ENCODE assay signal across 7 mouse cellular contexts in the genomic region with DNA sequence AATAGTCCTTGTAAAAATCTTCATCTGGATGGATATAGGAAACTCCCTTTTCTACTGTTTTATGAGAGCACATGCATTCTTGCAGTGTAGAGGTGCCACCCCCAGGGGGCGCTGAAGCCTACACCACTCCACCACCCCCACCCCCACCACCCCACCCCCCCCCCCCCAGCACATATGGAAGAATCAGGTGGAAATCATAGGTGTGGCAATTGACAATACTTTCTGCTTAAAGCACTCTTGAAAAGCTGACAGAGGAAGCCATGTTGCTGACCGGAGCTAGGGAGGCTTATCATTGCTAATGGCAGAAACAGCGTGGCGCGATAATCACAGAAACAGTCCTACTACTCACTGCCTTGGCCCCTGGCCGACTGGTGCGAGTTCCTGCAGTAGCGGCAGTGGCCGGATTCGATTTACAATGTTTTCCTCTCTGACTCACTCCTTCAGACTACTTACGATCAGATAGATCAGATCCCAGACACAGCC.
A peak's percentile ranks its signal among the peaks of the same experiment; 100 is the strongest.
DNase-seq lines count a peak whose midpoint lies in the region; ATAC-seq and TF ChIP-seq lines count a peak whose summit lies in the region.

No protein-coding gene starts in this region.

- no peak for TF ChIP-seq POLR2A in bone marrow, adult 2 months (IDR thresholded peaks at IDR 0.05; ENCODE audit: borderline replicate concordance, control insufficient read depth, low read depth, low read length)

- H3K36me3 ChIP-seq in midbrain, postnatal 0 days (ENCODE audit: insufficient read depth, low read length), result no peaks in the 10 kb centered on the region
- no peaks in the 10 kb centered on the region for H3K36me3 ChIP-seq in midbrain, embryonic 10.5 days
- H3K36me3 ChIP-seq in kidney, postnatal 0 days (ENCODE audit: insufficient read depth, low read length), result no peaks in the 10 kb centered on the region

- no peak for DNase-seq in midbrain, postnatal 0 days (ENCODE audit: low spot score)
- DNase-seq in midbrain, embryonic 10.5 days (ENCODE audit: low spot score), result no peak
- DNase-seq in heart, adult 11 months, result peak; percentile 98
- DNase-seq in kidney, postnatal 0 days (ENCODE audit: low spot score), result peak; percentile 58
- DNase-seq in frontal cortex, postnatal 25 days (ENCODE audit: low spot score in 2 of 2), result no peak

- H3K4me1 ChIP-seq in midbrain, postnatal 0 days (ENCODE audit: insufficient read depth, low read length), result no peaks in the 10 kb centered on the region; the same call in 1 of the 2 replicates
- peaks cover 15% of the 10 kb centered on the region for H3K4me1 ChIP-seq in midbrain, embryonic 10.5 days
- H3K4me1 ChIP-seq in bone marrow, adult 2 months (ENCODE audit: control insufficient read depth, insufficient read depth, low read length), result no peaks in the 10 kb centered on the region; the same call in 1 of the 2 replicates
- peaks cover 20% of the 10 kb centered on the region for H3K4me1 ChIP-seq in kidney, postnatal 0 days (replicated peaks; ENCODE audit: insufficient read depth, low read length)

- H3K9ac ChIP-seq in midbrain, postnatal 0 days (replicated peaks; ENCODE audit: low read length, poor library complexity, severe bottlenecking), result no peak overlapping the region
- no peak overlapping the region for H3K9ac ChIP-seq in kidney, postnatal 0 days (ENCODE audit: low read depth, low read length)

- no peak for ATAC-seq in midbrain, postnatal 0 days (ENCODE audit: low FRiP score)
- no peak for ATAC-seq in kidney, postnatal 0 days (replicated peaks; ENCODE audit: low FRiP score, low read depth)
- 0 out of 2 replicates have a peak, but pooled peaks have one; percentile 37 for ATAC-seq in megakaryocyte-erythroid progenitor cell, adult 5-6 weeks (replicated peaks; ENCODE audit: low FRiP score, low TSS enrichment, poor library complexity, severe bottlenecking)

- no peak overlapping the region for H3K4me3 ChIP-seq in midbrain, postnatal 0 days (ENCODE audit: low read depth, low read length)
- no peak overlapping the region for H3K4me3 ChIP-seq in midbrain, embryonic 10.5 days
- H3K4me3 ChIP-seq in bone marrow, adult 2 months (replicated peaks; ENCODE audit: control insufficient read depth, low read depth, low read length), result no peak overlapping the region
- H3K4me3 ChIP-seq in kidney, postnatal 0 days (replicated peaks; ENCODE audit: low read depth, low read length), result no peak overlapping the region

- H3K27me3 ChIP-seq in midbrain, postnatal 0 days (ENCODE audit: insufficient read depth, low read length), result no peaks in the 10 kb centered on the region
- H3K27me3 ChIP-seq in midbrain, embryonic 10.5 days (ENCODE audit: low read depth, poor library complexity, severe bottlenecking), result no peaks in the 10 kb centered on the region
- no peaks in the 10 kb centered on the region for H3K27me3 ChIP-seq in kidney, postnatal 0 days (ENCODE audit: insufficient read depth, low read length)

- no peak overlapping the region for H3K27ac ChIP-seq in midbrain, postnatal 0 days (ENCODE audit: low read depth, low read length)
- no peak overlapping the region for H3K27ac ChIP-seq in midbrain, embryonic 10.5 days (replicated peaks)
- no peak overlapping the region for H3K27ac ChIP-seq in bone marrow, adult 2 months (ENCODE audit: control insufficient read depth, insufficient read depth, low read depth, low read length, poor library complexity)
- no peak overlapping the region; the same call in 1 of the 2 replicates for H3K27ac ChIP-seq in kidney, postnatal 0 days

- no peaks in the 10 kb centered on the region for H3K9me3 ChIP-seq in midbrain, postnatal 0 days (ENCODE audit: low read length)
- H3K9me3 ChIP-seq in midbrain, embryonic 10.5 days (replicated peaks), result no peaks in the 10 kb centered on the region
- no peaks in the 10 kb centered on the region for H3K9me3 ChIP-seq in kidney, postnatal 0 days (replicated peaks; ENCODE audit: low read length)

- no peak overlapping the region for H3K4me2 ChIP-seq in midbrain, postnatal 0 days (ENCODE audit: low read depth, low read length, poor library complexity, severe bottlenecking)
- H3K4me2 ChIP-seq in kidney, postnatal 0 days (ENCODE audit: low read length), result peak overlapping the region; percentile 26

- TF ChIP-seq CTCF in midbrain, postnatal 0 days (IDR thresholded peaks at IDR 0.05), result peak; percentile 33
- TF ChIP-seq CTCF in bone marrow, adult 2 months (IDR thresholded peaks at IDR 0.05; ENCODE audit: control insufficient read depth, insufficient read depth, low read length), result peak; percentile 28; the same call in 1 of the 2 replicates
- TF ChIP-seq CTCF in kidney, postnatal 0 days (IDR thresholded peaks at IDR 0.05; ENCODE audit: low read depth), result peak; percentile 47

- WGBS in midbrain, postnatal 0 days, result 43% methylated on average over 11 of the region's 11 CpGs
- WGBS in midbrain, embryonic 10.5 days, result 32% methylated on average over 11 of the region's 11 CpGs
- WGBS in bone marrow, adult 2 months, result 65% methylated on average over 11 of the region's 11 CpGs
- 24% methylated on average over 11 of the region's 11 CpGs for WGBS in kidney, postnatal 0 days

Comparison
In these comparisons a context has a peak if more than half of its experiments do, and no peak if none do; other contexts are left out.
1. DNase-seq: peak in heart, adult 11 months (single experiment) and kidney, postnatal 0 days (single experiment); none in midbrain, postnatal 0 days (single experiment), midbrain, embryonic 10.5 days (single experiment) and frontal cortex, postnatal 25 days (0 of 2).
2. Peak in every context shown above with its lines, with median percentiles within 50 percentile points of each other: CTCF ChIP-seq.